Mouse (Mus musculus): ENCODE measurements around the gene Spopl. TPM values are rescaled to one million over a fixed set of nuclear protein-coding genes. Genes with fewer than 3 reads are reported as not detected.

Gene Spopl
- 13.0 TPM for polyA plus RNA-seq (2017; shearing (Covaris generic))

GRCm38 (mm10) chr2:23571302-23572156, at the start of gene Spopl:
Gene Spopl (minus strand): TSS chr2:23572106.

Data from activated CD4-positive, CD25-positive, alpha-beta regulatory T cell, adult 9 weeks (primary cell).